Mouse (Mus musculus): ENCODE measurements around the gene Mcoln1. TPM values are rescaled to one million over a fixed set of nuclear protein-coding genes. Genes with fewer than 3 reads are reported as not detected.
A peak's percentile ranks its signal among the peaks of the same experiment; 100 is the strongest.

Mcoln1 gene
- polyA plus RNA-seq, 1 experiment from 2014 or later = 129 TPM

DNA sequence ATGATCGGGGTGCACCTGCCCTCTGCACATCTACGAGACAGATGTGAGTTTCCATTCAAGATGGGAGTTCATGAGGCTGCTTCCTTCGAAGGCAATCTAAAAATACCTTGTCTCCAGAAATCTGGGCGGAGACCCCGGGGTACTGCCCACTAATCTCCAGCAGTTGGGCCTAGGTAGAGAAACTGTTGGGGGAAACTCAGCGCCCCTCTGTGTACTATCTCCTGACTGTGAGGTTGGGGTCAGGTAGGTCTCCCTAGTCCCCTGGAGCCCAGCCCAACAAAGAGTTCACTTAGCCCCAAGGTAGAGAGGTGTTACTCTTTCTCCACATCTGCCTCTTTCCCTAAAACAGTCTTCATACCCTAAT, 6.4 kb upstream of the Mcoln1 start:
- peak overlapping the region; percentile 93 for H3K27ac ChIP-seq (ENCODE audit: low read length)
- 34% methylated on average over 6 of the region's 6 CpGs for WGBS
- peaks cover 23% of the 10 kb centered on the region for H3K36me3 ChIP-seq (ENCODE audit: control insufficient read depth, insufficient read depth, low read length)
- no peaks in the 10 kb centered on the region for H3K27me3 ChIP-seq (ENCODE audit: control insufficient read depth, insufficient read depth, low read depth, low read length)
- peak overlapping the region; percentile 64 for H3K4me3 ChIP-seq (ENCODE audit: low read depth, low read length)
- H3K9ac ChIP-seq (ENCODE audit: low read depth, low read length) = peak overlapping the region; percentile 93
- ATAC-seq = peak; percentile 26
- H3K4me2 ChIP-seq (ENCODE audit: low read length) = peak overlapping the region; percentile 71
- H3K4me1 ChIP-seq (ENCODE audit: control insufficient read depth, insufficient read depth, low read length) = peaks cover 16% of the 10 kb centered on the region
- H3K9me3 ChIP-seq (replicated peaks; ENCODE audit: control insufficient read depth, low read length, poor library complexity, severe bottlenecking) = no peaks in the 10 kb centered on the region; the same call in 1 of the 2 replicates

DNA sequence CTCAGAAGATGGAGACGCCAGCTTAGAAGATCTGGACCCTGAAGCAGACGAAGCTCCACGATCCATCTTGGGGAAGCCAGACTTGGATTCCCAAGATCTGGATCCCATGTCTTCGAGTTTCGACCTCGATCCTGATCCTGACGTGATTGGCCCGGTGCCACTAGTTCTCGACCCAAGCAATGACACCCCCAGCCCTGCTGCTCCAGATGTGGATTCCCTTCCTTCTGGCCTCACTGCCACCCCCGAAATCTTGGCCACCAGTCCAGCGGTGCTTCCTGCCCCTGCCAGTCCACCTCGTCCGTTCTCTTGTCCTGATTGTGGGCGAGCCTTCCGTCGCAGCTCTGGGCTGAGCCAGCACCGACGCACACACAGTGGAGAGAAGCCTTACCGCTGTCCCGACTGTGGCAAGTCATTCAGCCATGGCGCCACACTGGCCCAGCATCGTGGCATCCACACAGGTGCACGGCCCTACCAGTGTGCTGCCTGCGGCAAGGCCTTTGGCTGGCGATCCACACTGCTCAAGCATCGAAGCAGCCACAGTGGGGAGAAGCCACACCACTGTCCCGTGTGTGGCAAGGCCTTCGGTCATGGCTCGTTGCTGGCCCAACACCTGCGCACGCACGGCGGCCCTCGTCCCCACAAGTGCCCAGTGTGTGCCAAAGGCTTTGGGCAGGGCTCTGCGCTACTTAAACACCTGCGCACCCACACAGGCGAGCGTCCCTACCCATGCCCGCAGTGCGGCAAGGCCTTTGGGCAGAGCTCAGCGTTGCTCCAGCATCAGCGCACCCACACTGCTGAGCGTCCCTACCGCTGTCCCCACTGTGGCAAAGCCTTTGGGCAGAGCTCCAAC, 4.5 kb upstream of the Mcoln1 start:
- H3K27me3 ChIP-seq (ENCODE audit: control insufficient read depth, insufficient read depth, low read depth, low read length) = no peaks in the 10 kb centered on the region
- no peak overlapping the region for H3K4me3 ChIP-seq (ENCODE audit: low read depth, low read length)
- WGBS = 96% methylated on average over 44 of the region's 44 CpGs
- no peak overlapping the region for H3K27ac ChIP-seq (ENCODE audit: low read length)
- peaks cover 23% of the 10 kb centered on the region for H3K36me3 ChIP-seq (ENCODE audit: control insufficient read depth, insufficient read depth, low read length)
- ATAC-seq = no peak
- H3K4me1 ChIP-seq (ENCODE audit: control insufficient read depth, insufficient read depth, low read length) = peaks cover 19% of the 10 kb centered on the region
- no peaks in the 10 kb centered on the region; the same call in 1 of the 2 replicates for H3K9me3 ChIP-seq (replicated peaks; ENCODE audit: control insufficient read depth, low read length, poor library complexity, severe bottlenecking)
- H3K9ac ChIP-seq (ENCODE audit: low read depth, low read length) = no peak overlapping the region
- H3K4me2 ChIP-seq (ENCODE audit: low read length) = no peak overlapping the region

DNA sequence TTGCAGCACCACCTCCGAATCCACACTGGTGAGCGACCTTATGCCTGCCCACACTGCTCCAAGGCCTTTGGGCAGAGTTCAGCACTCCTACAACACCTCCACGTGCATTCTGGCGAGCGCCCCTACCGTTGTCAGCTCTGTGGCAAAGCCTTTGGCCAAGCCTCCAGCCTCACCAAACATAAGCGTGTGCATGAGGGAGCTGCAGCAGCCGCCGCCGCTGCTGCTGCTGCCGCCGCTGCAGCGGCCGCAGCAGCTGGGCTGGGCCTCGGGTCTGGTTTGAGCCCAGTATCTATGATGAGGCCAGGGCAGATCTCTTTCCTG, 3.9 kb upstream of the Mcoln1 start:
- no peak for ATAC-seq
- H3K4me3 ChIP-seq (ENCODE audit: low read depth, low read length) = no peak overlapping the region

DNA sequence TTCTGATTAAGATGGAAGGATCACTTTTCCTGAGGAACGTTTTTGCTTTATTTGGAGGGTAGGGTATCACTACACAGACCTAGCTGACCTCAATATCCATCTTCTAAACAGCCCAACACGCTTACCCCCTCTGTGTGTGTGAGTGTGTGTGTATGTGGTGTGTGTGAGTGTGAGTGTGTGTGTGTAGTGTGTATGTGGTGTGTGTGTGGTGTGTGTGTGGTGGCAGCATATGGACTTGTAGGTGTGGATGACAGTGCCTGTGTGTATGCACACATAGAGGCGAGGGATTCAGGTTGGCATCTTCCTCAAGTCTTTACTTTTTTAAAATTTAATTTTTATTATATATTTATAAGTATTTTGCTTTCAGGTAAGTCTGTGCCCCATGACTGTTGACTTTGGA, 1.7 kb upstream of the Mcoln1 start:
- ATAC-seq = no peak
- Histone ChIP-seq H3K4me1 (ENCODE audit: control insufficient read depth, insufficient read depth, low read length) (peaks cover 26% of the 10 kb centered on the region), H3K4me3 (ENCODE audit: low read depth, low read length) (no peak overlapping the region), H3K27ac (ENCODE audit: low read length) (no peak overlapping the region), H3K9me3 (replicated peaks; ENCODE audit: control insufficient read depth, low read length, poor library complexity, severe bottlenecking) (no peaks in the 10 kb centered on the region; the same call in 1 of the 2 replicates), H3K27me3 (ENCODE audit: control insufficient read depth, insufficient read depth, low read depth, low read length) (no peaks in the 10 kb centered on the region), H3K36me3 (ENCODE audit: control insufficient read depth, insufficient read depth, low read length) (peaks cover 23% of the 10 kb centered on the region), H3K9ac (ENCODE audit: low read depth, low read length) (no peak overlapping the region), H3K4me2 (ENCODE audit: low read length) (no peak overlapping the region)
- 88% methylated on average over 3 of the region's 3 CpGs for WGBS

More for the DNA sequence above, 3.9 kb upstream of the Mcoln1 start:
- no peak overlapping the region for H3K4me2 ChIP-seq (ENCODE audit: low read length)
- H3K4me1 ChIP-seq (ENCODE audit: control insufficient read depth, insufficient read depth, low read length) = peaks cover 25% of the 10 kb centered on the region
- no peaks in the 10 kb centered on the region for H3K27me3 ChIP-seq (ENCODE audit: control insufficient read depth, insufficient read depth, low read depth, low read length)
- H3K9ac ChIP-seq (ENCODE audit: low read depth, low read length) = no peak overlapping the region
- no peaks in the 10 kb centered on the region; the same call in 1 of the 2 replicates for H3K9me3 ChIP-seq (replicated peaks; ENCODE audit: control insufficient read depth, low read length, poor library complexity, severe bottlenecking)
- WGBS = 92% methylated on average over 15 of the region's 15 CpGs
- H3K27ac ChIP-seq (ENCODE audit: low read length) = no peak overlapping the region
- peaks cover 23% of the 10 kb centered on the region for H3K36me3 ChIP-seq (ENCODE audit: control insufficient read depth, insufficient read depth, low read length)

DNA sequence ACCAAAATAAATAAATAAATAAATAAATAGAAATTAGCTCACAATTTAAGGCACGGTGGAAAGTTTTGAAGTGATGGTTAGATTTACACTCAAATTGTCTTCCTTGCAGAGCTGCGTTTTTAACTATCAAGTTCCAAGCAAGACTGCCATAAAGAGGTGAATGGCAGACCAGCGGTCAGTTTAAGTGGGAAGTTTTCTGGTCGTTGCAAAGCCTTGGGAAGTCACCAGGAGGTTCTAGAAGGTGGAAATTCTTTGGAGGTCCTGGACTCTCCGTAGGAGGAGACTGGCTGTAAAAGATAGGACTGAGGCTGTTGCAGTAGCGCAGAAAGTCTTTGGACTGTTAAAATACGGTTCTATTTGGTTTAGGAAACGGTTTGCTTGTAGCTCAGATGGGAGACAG, 506 bp upstream of the Mcoln1 start:
- Histone ChIP-seq H3K9me3 (replicated peaks; ENCODE audit: control insufficient read depth, low read length, poor library complexity, severe bottlenecking) (no peaks in the 10 kb centered on the region; the same call in 1 of the 2 replicates), H3K4me2 (ENCODE audit: low read length) (peak overlapping the region; percentile 84), H3K4me1 (ENCODE audit: control insufficient read depth, insufficient read depth, low read length) (peaks cover 17% of the 10 kb centered on the region), H3K27ac (ENCODE audit: low read length) (peak overlapping the region; percentile 93), H3K9ac (ENCODE audit: low read depth, low read length) (peak overlapping the region; percentile 75), H3K27me3 (ENCODE audit: control insufficient read depth, insufficient read depth, low read depth, low read length) (no peaks in the 10 kb centered on the region), H3K36me3 (ENCODE audit: control insufficient read depth, insufficient read depth, low read length) (peaks cover 20% of the 10 kb centered on the region), H3K4me3 (ENCODE audit: low read depth, low read length) (peak overlapping the region; percentile 77)
- WGBS = 8% methylated on average over 8 of the region's 8 CpGs
- peak; percentile 27 for ATAC-seq

DNA sequence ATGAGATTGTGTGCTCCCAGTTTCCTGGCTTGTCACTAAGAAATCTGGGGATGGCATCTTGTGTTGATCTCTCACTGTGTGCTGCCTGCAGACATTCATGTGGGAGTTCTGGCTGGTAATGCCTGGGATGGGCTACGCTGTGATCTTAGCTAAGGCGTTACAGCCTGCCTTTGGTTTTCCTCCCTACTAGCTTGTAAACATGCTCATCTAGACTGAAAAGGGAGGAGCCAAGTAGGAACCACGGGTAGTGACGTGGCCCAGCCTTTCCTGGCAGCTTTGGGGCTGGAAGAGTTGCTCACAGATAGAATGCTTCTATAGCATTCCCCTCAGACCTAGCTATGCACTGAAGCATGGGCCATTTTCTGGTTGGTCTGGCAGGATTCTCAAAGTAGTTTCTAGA, 2.0 kb downstream of the Mcoln1 start:
- Histone ChIP-seq H3K9ac (ENCODE audit: low read depth, low read length) (no peak overlapping the region), H3K27ac (ENCODE audit: low read length) (no peak overlapping the region), H3K9me3 (replicated peaks; ENCODE audit: control insufficient read depth, low read length, poor library complexity, severe bottlenecking) (no peaks in the 10 kb centered on the region), H3K4me3 (ENCODE audit: low read depth, low read length) (no peak overlapping the region), H3K4me1 (ENCODE audit: control insufficient read depth, insufficient read depth, low read length) (peaks cover 16% of the 10 kb centered on the region), H3K36me3 (ENCODE audit: control insufficient read depth, insufficient read depth, low read length) (peaks cover 8% of the 10 kb centered on the region), H3K27me3 (ENCODE audit: control insufficient read depth, insufficient read depth, low read depth, low read length) (no peaks in the 10 kb centered on the region), H3K4me2 (ENCODE audit: low read length) (no peak overlapping the region)
- 82% methylated on average over 4 of the region's 4 CpGs for WGBS
- ATAC-seq = no peak

DNA sequence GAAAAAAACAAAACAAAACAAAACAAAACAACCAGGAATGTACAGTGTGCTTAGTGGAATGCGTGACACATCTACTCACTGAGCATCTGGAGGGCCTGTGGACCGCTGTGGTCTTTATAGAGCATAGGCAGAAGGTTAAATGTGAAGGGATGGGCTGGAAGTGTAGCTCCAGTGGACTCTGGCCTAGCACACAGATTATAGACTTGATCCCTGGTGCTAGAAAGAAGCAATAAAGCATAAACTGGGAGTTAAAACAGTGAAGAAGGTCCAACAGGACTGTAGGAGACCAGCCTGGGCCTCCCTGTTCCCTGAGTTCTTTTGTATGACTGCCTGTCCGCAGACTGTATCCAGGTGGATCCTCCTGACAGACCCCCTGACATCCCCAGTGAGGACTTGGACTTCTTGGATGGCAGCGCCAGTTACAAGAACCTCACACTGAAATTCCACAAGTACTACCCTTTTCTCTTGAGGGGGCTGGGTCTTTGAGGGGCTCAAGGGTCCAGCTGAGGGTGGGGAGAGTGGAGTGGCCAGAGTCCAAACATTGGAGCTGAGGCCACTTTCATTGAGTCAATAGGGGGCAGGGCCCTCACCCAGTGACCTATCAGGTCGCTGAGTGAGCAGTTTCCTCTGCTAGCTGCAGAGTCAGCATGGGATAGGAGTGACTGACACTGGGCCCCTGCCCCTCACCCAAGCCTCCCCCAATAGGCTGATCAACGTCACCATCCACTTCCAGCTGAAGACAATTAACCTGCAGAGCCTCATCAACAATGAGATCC, 7.9 kb downstream of the Mcoln1 start:
- H3K4me3 ChIP-seq (ENCODE audit: low read depth, low read length) = no peak overlapping the region
- H3K27me3 ChIP-seq (ENCODE audit: control insufficient read depth, insufficient read depth, low read depth, low read length) = no peaks in the 10 kb centered on the region
- 89% methylated on average over 6 of the region's 6 CpGs for WGBS
- peaks cover 19% of the 10 kb centered on the region for H3K36me3 ChIP-seq (ENCODE audit: control insufficient read depth, insufficient read depth, low read length)
- H3K4me1 ChIP-seq (ENCODE audit: control insufficient read depth, insufficient read depth, low read length) = no peaks in the 10 kb centered on the region
- no peak overlapping the region for H3K9ac ChIP-seq (ENCODE audit: low read depth, low read length)
- H3K9me3 ChIP-seq (replicated peaks; ENCODE audit: control insufficient read depth, low read length, poor library complexity, severe bottlenecking) = no peaks in the 10 kb centered on the region
- no peak overlapping the region for H3K4me2 ChIP-seq (ENCODE audit: low read length)
- no peak for ATAC-seq
- H3K27ac ChIP-seq (ENCODE audit: low read length) = no peak overlapping the region

DNA sequence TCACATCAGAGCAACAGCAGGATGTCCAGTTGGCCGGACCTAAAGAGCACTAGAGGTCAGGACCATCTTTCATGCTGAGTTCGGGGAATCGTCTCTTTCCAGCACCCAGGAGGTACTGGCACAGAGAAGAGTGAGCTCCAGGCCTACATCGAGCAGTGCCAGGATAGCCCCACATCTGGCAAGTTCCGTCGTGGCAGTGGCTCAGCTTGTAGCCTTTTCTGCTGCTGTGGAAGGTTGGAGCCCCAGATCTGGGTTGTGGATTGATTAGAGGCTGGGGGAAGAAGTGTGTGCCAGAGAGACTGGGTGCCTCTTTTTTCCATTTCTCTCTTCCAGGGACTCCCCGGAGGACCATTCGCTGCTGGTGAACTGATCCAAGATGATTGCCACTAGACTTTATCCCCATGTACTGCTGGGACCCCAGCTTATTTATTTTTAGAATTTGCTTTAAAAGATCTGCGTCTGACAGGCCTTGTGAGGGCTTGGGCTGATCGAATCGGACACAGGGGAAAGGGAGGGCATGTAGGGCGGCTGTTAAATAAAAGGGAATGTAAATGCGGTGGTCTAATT, 14.5 kb downstream of the Mcoln1 start:
- ATAC-seq = no peak
- Histone ChIP-seq H3K4me2 (ENCODE audit: low read length) (peak overlapping the region; percentile 87), H3K9me3 (replicated peaks; ENCODE audit: control insufficient read depth, low read length, poor library complexity, severe bottlenecking) (no peaks in the 10 kb centered on the region), H3K4me1 (ENCODE audit: control insufficient read depth, insufficient read depth, low read length) (peaks cover 11% of the 10 kb centered on the region), H3K27me3 (ENCODE audit: control insufficient read depth, insufficient read depth, low read depth, low read length) (no peaks in the 10 kb centered on the region), H3K36me3 (ENCODE audit: control insufficient read depth, insufficient read depth, low read length) (peaks cover 13% of the 10 kb centered on the region), H3K27ac (ENCODE audit: low read length) (peak overlapping the region; percentile 84), H3K4me3 (ENCODE audit: low read depth, low read length) (peak overlapping the region; percentile 58), H3K9ac (ENCODE audit: low read depth, low read length) (peak overlapping the region; percentile 78)
- WGBS = 29% methylated on average over 13 of the region's 13 CpGs

Data from midbrain, embryonic 16.5 days (tissue).